Mouse (Mus musculus) intestine, postnatal 0 days (tissue): ENCODE results near the gene Vwa5b1. TPM values are rescaled to one million over a fixed set of nuclear protein-coding genes. Genes with fewer than 3 reads are reported as not detected.

Experiments used
- ATAC-seq: fragments of 200-750 bp; cut with Nextera tagmentation; 2 replicates; pipeline ENCODE4 v1.8.0; 2017; ENCODE audit warnings: mild to moderate bottlenecking, moderate TSS enrichment, moderate library complexity
- H3K27ac ChIP-seq: fragments of 300-500 bp; sonication (generic); 2 replicates; pipeline ENCODE4 v1.5.1; 2014; ENCODE audit warnings: mild to moderate bottlenecking, low read depth, low read length, moderate library complexity
- H3K27me3 ChIP-seq: fragments of 300-500 bp; sonication (generic); replicated peaks from 2 replicates; pipeline ENCODE4 v1.6.1; 2014; ENCODE audit warnings: low read length, mixed read lengths; ENCODE audit not compliant: control insufficient read depth, insufficient read depth
- H3K36me3 ChIP-seq: fragments of 300-500 bp; sonication (generic); 2 replicates; pipeline ENCODE4 v1.6.1; 2014; ENCODE audit warnings: mild to moderate bottlenecking, moderate library complexity; ENCODE audit not compliant: control insufficient read depth, insufficient read depth
- H3K4me1 ChIP-seq: fragments of 300-500 bp; sonication (generic); replicated peaks from 2 replicates; pipeline ENCODE4 v1.6.1; 2014; ENCODE audit warnings: antibody characterized with exemption, low read length, mixed read lengths; ENCODE audit not compliant: control insufficient read depth, insufficient read depth
- H3K4me2 ChIP-seq: fragments of 300-500 bp; sonication (generic); replicated peaks from 2 replicates; pipeline ENCODE4 v1.6.1; 2014; ENCODE audit warnings: low read depth, mild to moderate bottlenecking, moderate library complexity
- H3K4me3 ChIP-seq: fragments of 300-500 bp; sonication (generic); 2 replicates; pipeline ENCODE4 v1.5.1; 2014; ENCODE audit warnings: low read depth, low read length
- H3K9ac ChIP-seq: fragments of 300-500 bp; sonication (generic); 2 replicates; pipeline ENCODE4 v1.6.1; 2014; ENCODE audit warnings: mild to moderate bottlenecking, low read depth, low read length
- H3K9me3 ChIP-seq: fragments of 300-500 bp; sonication (generic); 2 replicates; pipeline ENCODE4 v1.6.1; 2016; ENCODE audit warnings: mixed run types; ENCODE audit not compliant: control insufficient read depth
- CTCF ChIP-seq: sonication (generic); IDR thresholded peaks from 2 replicates; pipeline ENCODE4 v1.5.1; 2016; ENCODE audit warnings: low read depth, mild to moderate bottlenecking, control low read depth, antibody characterized with exemption, moderate library complexity
- WGBS: fragments of 180-500 bp; shearing (Covaris S2); extraction: QIAGEN DNeasy Blood & Tissue Kit; methylation state at CpG from one replicate; pipeline ENCODE4 v1.1.7; 2014; 5-methylcytosine and 5-hydroxymethylcytosine counted together
- polyA plus RNA-seq: library from polyadenylated mRNA; unstranded; fragments of >200 nt; fragmentation: Nextera tagmentation; extraction: Ambion mirVana; gene quantifications from 2 replicates; pipeline ENCODE4 v1.2.1, GENCODE M21; 2015

Gene Vwa5b1
- polyA plus RNA-seq, 1 experiment from 2014 or later = 0.16 TPM

GRCm38 (mm10) chr4:138569928-138570327 is 65.8 kb downstream of the Vwa5b1 start:
- no peak for TF ChIP-seq CTCF
- Histone ChIP-seq H3K9me3 (no peaks in the 10 kb centered on the region), H3K36me3 (no peaks in the 10 kb centered on the region), H3K4me3 (no peak overlapping the region), H3K27me3 (no peaks in the 10 kb centered on the region), H3K4me2 (no peak overlapping the region), H3K4me1 (no peaks in the 10 kb centered on the region), H3K9ac (no peak overlapping the region), H3K27ac (no peak overlapping the region)
- ATAC-seq = 0 out of 2 replicates have a peak, but pooled peaks have one; percentile 28
- 40% methylated on average over 11 of the region's 11 CpGs for WGBS

- TF ChIP-seq CTCF = no peak
- Histone ChIP-seq H3K27me3 (no peaks in the 10 kb centered on the region), H3K36me3 (no peaks in the 10 kb centered on the region), H3K4me2 (no peak overlapping the region), H3K27ac (no peak overlapping the region), H3K9ac (no peak overlapping the region), H3K9me3 (no peaks in the 10 kb centered on the region), H3K4me1 (no peaks in the 10 kb centered on the region), H3K4me3 (no peak overlapping the region)
- ATAC-seq = no peak
- WGBS = 92% methylated on average over 2 of the region's 2 CpGs
These were observed 67.4 kb downstream of the Vwa5b1 start for GRCm38 (mm10) chr4:138568275-138568674.

- TF ChIP-seq CTCF = peak; percentile 96
- no peak overlapping the region for H3K27ac ChIP-seq
- H3K36me3 ChIP-seq = no peaks in the 10 kb centered on the region
- WGBS = 10% methylated on average over 8 of the region's 8 CpGs
- H3K4me2 ChIP-seq = no peak overlapping the region
- no peaks in the 10 kb centered on the region for H3K27me3 ChIP-seq
- H3K9ac ChIP-seq = no peak overlapping the region
- peak; percentile 60 for ATAC-seq
- H3K4me3 ChIP-seq = no peak overlapping the region
- H3K9me3 ChIP-seq = no peaks in the 10 kb centered on the region
- no peaks in the 10 kb centered on the region for H3K4me1 ChIP-seq
These were observed 73.7 kb downstream of the Vwa5b1 start for GRCm38 (mm10) chr4:138561986-138562385.

- Histone ChIP-seq H3K9me3 (no peaks in the 10 kb centered on the region), H3K36me3 (no peaks in the 10 kb centered on the region), H3K27me3 (peaks cover 5% of the 10 kb centered on the region; the same call in 1 of the 2 replicates), H3K4me1 (no peaks in the 10 kb centered on the region), H3K4me2 (peak overlapping the region; percentile 58), H3K27ac (peak overlapping the region; percentile 16; the same call in 1 of the 2 replicates), H3K9ac (no peak overlapping the region), H3K4me3 (peak overlapping the region; percentile 20)
- TF ChIP-seq CTCF = no peak
- WGBS = under 1% methylated on average over 19 of the region's 19 CpGs
- ATAC-seq = peak; percentile 44; the same call in 1 of the 2 replicates
These were observed 80.2 kb downstream of the Vwa5b1 start for GRCm38 (mm10) chr4:138555531-138555930.

GRCm38 (mm10) chr4:138554934-138555333 is 80.8 kb downstream of the Vwa5b1 start:
- Histone ChIP-seq H3K9ac (no peak overlapping the region), H3K4me1 (no peaks in the 10 kb centered on the region), H3K27me3 (peaks cover 5% of the 10 kb centered on the region; the same call in 1 of the 2 replicates), H3K4me3 (0 out of 2 replicates have a peak overlapping the region, but pooled peaks have one; percentile 20), H3K36me3 (no peaks in the 10 kb centered on the region), H3K9me3 (no peaks in the 10 kb centered on the region), H3K27ac (no peak overlapping the region), H3K4me2 (peak overlapping the region; percentile 58)
- under 1% methylated on average over 14 of the region's 14 CpGs for WGBS
- peak; percentile 33 for TF ChIP-seq CTCF
- peak; percentile 77 for ATAC-seq

GRCm38 (mm10) chr4:138554302-138554701 is 81.4 kb downstream of the Vwa5b1 start:
- Histone ChIP-seq H3K36me3 (no peaks in the 10 kb centered on the region), H3K9me3 (no peaks in the 10 kb centered on the region), H3K27me3 (peaks cover 5% of the 10 kb centered on the region; the same call in 1 of the 2 replicates), H3K9ac (no peak overlapping the region), H3K4me2 (no peak overlapping the region), H3K4me1 (no peaks in the 10 kb centered on the region), H3K27ac (no peak overlapping the region), H3K4me3 (no peak overlapping the region)
- TF ChIP-seq CTCF = no peak
- ATAC-seq = no peak
- WGBS = 23% methylated on average over 2 of the region's 3 CpGs
